Mouse (Mus musculus) MN1 (cell line): ENCODE measurements at regions not wholly inside any gene's neighbourhood (a gene's known extent, or its start where the extent isn't known, plus 50 kb on each side); places are given as distances from the start of the nearest gene placed in this dataset.

ENCODE experiments used
- DNase-seq: peaks from one replicate; pipeline ENCODE4 v3.0.0-alpha.2; 2016; ENCODE audit warnings: low spot score

GRCm38 (mm10) chr8:126808496-126808895 lies 137.1 kb downstream of the Tomm20 start:
- DNase-seq: no peak

DNA sequence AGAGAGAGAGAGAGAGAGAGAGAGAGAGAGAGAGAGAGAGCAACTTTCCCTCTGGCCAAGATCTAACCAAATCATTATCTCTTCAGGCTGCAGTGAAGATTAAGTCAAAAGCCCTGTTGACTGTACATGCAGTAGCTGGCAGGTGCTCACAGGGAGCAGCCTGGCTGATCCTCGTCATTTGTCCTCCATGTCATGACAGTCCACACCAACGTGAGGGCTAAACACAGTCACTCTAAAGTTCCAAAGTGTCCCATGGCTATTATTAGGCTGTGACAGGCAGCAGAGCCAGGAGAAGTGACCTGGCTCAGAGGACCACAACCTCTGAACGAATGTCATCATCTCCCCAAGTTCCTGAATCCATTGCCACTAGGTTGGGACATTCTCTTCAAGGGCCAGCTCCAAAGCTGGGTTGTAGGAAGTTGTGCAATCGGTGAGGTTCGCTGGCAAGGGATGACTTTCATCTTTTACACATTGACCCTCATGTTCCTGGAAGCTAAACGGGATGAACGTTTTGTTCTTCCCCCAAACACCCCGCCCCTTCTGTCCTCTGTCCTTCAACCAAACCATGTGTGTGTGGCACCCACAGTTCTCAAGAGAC lies 138.4 kb downstream of the Tomm20 start:
- no peak for DNase-seq

GRCm38 (mm10) chr8:126806591-126806990 lies 139.1 kb downstream of the Tomm20 start:
- DNase-seq: no peak

- no peak for DNase-seq
These were observed 139.5 kb downstream of the Tomm20 start for GRCm38 (mm10) chr8:126806181-126806560.

DNA sequence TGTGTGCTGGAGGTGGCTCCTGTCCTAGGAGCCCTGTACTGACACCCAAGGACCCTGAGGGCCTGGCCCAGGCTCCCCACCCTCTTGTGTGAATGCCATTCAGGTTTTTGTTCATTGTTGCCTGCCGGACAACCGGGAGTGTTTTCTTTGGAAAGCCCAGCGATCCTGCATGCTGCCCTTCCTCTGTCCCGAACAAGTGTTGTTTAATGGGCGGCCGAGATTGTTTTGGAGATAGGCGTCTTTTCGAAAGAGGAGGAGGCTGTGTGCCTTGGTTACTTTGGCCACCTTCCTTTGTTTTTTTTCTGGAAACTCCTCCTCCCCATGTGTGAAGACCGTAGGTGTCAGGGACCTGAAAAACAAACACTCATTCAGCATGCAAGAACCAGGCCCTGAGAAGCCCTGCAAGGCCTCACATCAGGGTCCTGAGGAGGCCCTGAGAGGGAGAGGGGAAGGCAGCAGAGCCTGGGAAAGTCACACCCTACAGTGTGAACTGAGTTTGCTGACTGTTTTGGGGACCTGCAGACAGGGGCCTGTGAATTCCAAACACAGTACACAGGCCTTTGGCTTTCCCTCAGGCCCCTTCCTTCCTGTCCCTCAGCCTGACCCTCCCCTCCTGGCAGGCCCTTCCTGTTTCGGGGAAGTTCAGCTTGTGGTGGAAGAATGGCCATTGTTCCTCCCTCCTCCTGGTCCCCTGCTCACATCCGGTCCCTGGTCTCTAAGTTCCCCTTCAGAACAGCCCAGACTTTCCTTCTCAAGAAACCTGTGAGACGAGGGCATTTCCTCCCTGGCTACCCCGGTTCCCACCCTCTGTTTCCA lies 140.1 kb downstream of the Tomm20 start:
- no peak for DNase-seq

DNA sequence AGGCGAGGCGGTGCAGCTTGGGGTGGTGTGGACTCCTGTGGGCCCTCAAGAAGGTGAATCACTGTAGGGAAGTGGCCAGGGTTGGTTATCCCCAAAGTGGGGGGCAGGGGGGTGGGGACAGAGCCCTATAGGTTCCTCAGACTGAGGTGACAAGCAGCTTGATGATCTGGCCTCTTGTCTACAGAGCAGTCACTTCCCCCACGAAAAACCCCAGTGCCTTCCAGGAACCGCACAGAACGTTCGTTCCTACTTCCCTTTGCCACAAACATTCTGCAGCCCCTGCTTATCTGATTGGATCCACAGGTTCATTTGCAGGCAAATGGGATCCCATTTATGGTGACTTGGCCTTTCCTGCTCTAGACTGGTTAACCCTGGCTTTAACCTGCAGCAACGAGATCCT lies 141.5 kb downstream of the Tomm20 start:
- DNase-seq: no peak

GRCm38 (mm10) chr8:126802641-126803040 lies 143.0 kb downstream of the Tomm20 start:
- no peak for DNase-seq

GRCm38 (mm10) chr8:126800976-126801375 lies 144.7 kb downstream of the Tomm20 start:
- DNase-seq: no peak

DNA sequence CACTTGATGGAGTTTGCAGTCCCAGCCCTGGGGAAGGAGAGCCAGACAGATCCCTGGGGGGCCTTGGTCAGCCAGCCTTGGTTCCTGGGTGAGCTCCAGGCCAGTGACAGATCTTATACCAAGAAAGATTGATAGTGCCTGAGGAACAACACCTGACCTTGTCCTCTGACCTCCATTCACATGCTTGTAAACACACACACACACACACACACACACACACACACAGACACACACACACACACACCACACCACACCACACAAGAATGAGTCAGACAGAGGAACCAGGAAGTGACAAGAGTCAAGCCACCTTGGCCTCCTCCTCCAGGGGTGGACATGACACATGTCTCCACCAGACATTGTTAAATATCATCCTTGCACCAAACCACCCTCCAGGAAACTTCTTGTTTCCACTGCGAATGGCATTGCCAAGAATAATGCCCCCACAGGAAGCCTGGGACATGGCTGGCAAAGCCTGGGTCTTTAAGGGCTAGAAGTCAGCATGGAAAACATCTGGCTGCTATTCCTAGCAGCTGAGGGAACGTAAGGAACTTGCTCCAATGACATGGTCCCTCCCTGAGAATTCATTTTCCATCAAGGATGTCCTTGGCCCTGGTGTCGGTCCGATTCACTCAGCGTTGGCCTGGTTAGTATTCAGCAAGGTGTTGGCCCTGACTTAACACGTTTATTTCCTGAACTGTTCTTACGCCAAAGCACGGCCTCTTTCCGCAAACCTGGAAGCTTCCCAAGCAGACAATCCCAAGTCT lies 147.9 kb downstream of the Tomm20 start:
- no peak for DNase-seq

GRCm38 (mm10) chr8:126793657-126794056 lies 152.0 kb downstream of the Tomm20 start:
- DNase-seq: peak; percentile 35

- DNase-seq: no peak
These were observed 154.6 kb downstream of the Tomm20 start for GRCm38 (mm10) chr8:126791069-126791468.

DNA sequence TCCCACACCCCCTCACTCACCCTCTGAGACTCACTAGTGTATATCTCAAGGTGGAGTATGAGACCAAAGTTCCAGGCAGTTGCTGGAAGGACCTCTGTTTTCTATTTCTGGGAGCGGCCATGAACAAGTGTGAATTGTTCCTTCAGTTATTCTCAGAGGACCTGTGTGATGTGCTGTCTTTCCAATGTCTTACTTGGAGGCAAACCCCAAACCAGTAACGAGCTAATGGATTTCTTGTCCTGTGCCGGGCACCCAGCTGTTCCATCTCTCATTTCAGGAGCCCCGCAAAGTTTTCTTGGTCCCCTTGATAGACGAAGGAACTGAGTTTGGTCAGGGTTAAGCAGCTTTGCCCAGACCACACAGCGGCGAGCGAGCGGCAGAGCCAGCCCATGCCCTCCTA lies 155.4 kb downstream of the Tomm20 start:
- DNase-seq: no peak

- peak; percentile 45 for DNase-seq
These were observed 156.6 kb downstream of the Tomm20 start for GRCm38 (mm10) chr8:126789076-126789475.

DNA sequence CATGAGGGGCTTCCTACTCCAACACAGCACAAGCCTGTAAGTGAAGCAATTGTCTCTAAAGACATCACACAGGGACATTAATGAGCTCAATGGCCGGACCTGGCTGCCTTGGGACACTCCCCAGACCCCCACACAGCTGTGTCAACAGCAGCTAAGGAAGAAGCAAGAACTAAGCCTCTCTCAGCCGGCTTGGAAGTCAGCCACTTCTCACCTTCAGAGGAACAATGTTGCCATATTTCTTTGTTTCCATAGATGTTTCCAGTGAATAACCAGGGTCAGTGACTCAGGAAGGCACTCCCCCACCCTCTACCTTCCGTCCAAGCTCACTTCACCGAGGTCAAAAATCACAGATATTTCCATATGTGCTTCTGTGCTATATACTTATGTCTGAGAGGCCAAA lies 157.0 kb downstream of the Tomm20 start:
- DNase-seq: no peak

- no peak for DNase-seq
These were observed 158.2 kb downstream of the Tomm20 start for GRCm38 (mm10) chr8:126787398-126787797.

DNA sequence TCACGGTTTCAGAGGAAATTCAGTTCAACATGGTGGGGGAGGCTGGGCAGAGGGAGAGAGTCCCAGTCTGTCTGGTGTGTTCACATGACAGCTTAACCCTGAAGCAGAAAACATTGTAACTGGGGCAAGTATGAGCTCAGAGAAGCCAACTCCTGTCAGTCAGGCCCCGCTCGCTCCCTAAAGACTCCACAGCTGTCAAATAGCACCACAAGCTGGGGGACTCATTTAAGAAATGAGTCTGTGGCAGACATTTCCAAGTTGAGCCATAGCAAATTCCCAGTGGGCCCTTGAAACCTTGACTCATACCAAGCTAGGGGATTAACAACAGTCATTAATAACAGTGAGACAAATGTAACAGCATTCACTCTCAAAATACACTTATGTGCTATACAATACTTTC lies 160.4 kb downstream of the Tomm20 start:
- DNase-seq: no peak

DNA sequence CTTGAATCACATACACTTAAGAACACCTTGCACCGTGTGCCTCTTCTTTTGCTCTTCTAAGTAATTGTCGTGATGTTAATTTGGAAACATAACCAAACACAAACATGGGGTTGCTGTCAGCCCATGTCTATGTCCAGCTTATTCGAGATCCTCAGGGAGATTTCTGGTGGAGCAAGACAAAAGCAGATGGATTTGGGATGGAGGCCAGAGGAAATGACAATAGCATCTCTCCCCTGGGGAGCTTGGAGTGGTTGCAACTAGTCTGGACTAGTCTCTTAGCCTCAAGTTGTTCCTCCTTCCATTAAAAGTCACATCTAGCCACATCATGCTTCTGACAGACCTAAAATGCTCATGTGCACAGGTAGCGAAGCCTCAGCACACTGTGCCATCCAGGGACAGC lies 161.0 kb downstream of the Tomm20 start:
- DNase-seq: no peak

DNA sequence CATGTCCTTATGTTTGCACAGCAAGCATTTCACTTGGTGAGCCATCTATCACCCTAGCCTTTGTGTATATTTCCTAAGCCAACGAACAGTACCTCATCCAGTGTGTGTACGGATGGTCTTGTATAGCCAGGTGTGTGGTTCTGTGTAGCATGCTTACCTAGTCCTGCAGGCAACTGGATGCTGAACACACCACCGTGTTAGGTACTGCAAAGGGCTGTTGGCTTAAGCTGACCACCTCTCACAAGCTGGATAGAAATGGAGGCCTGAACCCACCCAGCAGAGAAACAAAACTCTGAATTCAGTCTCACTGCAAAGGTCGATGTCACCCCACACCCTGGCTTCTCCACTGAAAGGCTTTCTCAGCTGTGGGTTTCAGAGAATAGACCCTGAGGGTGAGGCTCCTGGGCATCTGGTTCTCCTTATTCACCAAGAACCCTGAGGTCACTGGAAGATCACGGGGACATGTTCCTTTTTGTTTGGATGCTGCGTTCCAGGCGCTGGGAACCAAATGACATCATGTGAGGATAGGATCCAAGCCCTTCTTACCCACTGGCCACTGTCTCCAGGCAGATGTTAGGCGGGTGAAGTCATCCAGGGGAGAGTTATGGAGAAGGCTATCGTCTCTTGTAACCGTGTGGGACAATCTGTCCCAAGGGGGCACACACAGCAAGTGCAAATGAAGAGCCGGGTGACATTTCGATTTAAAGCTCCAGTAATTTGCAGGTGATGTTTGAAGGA lies 161.8 kb downstream of the Tomm20 start:
- DNase-seq: peak; percentile 27

GRCm38 (mm10) chr8:126778673-126779072 lies 167.0 kb downstream of the Tomm20 start:
- DNase-seq: no peak

GRCm38 (mm10) chr8:126778131-126778530 lies 167.5 kb downstream of the Tomm20 start:
- DNase-seq: no peak

GRCm38 (mm10) chr8:126776605-126777469 lies 168.8 kb downstream of the Tomm20 start:
- no peak for DNase-seq
